Comparison of ENCODE assay signal across 40 mouse cellular contexts in genomic region chr2:25065537-25065936, GRCm38 (mm10). TPM values are rescaled to one million over a fixed set of nuclear protein-coding genes. Genes with fewer than 3 reads are reported as not detected.
"Had no signal": no experiment of that assay in that cellular context is flagged by ENCODE, and none has a peak within 500 bp of the region (broad histone marks: within the 10 kb centered on the region; RNA-seq: fewer than 3 reads in every experiment).

No protein-coding gene starts in this region.

- H3K27ac ChIP-seq: gastrocnemius, adult 2 months; heart, adult 2 months; heart, embryonic 13.5 days; heart, embryonic 15.5 days; hindbrain, embryonic 10.5 days; hindbrain, embryonic 12.5 days; hindbrain, embryonic 14.5 days; kidney, embryonic 15.5 days; kidney, postnatal 0 days; limb, embryonic 13.5 days; limb, embryonic 15.5 days; liver, embryonic 12.5 days; liver, embryonic 14.5 days had no signal

- H3K9ac ChIP-seq: heart, embryonic 13.5 days; heart, embryonic 15.5 days; hindbrain, embryonic 12.5 days; hindbrain, embryonic 14.5 days; kidney, embryonic 15.5 days; limb, embryonic 13.5 days; limb, embryonic 15.5 days; liver, embryonic 12.5 days; liver, embryonic 14.5 days had no signal

- ATAC-seq: hindbrain, embryonic 16.5 days; intestine, embryonic 16.5 days; liver, embryonic 12.5 days had no signal

- H3K9me3 ChIP-seq: heart, embryonic 13.5 days; heart, embryonic 15.5 days; hindbrain, embryonic 10.5 days; hindbrain, embryonic 12.5 days; kidney, embryonic 15.5 days; limb, embryonic 13.5 days; limb, embryonic 15.5 days; liver, embryonic 12.5 days had no signal

- H3K27me3 ChIP-seq: heart, embryonic 13.5 days; heart, embryonic 15.5 days; hindbrain, embryonic 12.5 days; kidney, embryonic 15.5 days; limb, embryonic 13.5 days; limb, embryonic 15.5 days; liver, embryonic 12.5 days had no signal

- H3K4me1 ChIP-seq: heart, embryonic 13.5 days; heart, embryonic 15.5 days; hindbrain, embryonic 10.5 days; hindbrain, embryonic 12.5 days; kidney, embryonic 15.5 days; limb, embryonic 13.5 days; limb, embryonic 15.5 days had no signal

- DNase-seq: gastrocnemius, adult 2 months; gastrocnemius, postnatal 10 days; gastrocnemius, postnatal 25 days; heart, adult 11 months; heart, adult 2 months; heart, postnatal 4 days; kidney, adult 11 months; kidney, adult 2 months; kidney, adult 9 months; kidney, postnatal 14 days; kidney, postnatal 36 days; layer of hippocampus, adult 9-11 months; layer of hippocampus, postnatal 36 days; left cerebral cortex, postnatal 4 days had no signal

- H3K4me3 ChIP-seq: gastrocnemius, adult 2 months; heart, adult 2 months; heart, embryonic 13.5 days; heart, embryonic 15.5 days; hindbrain, embryonic 10.5 days; hindbrain, embryonic 12.5 days; kidney, embryonic 15.5 days; limb, embryonic 13.5 days; limb, embryonic 15.5 days; liver, embryonic 12.5 days had no signal

RNA-seq across cellular contexts. Expression of gene Entpd8, which starts 14.6 kb away (rescaled TPM):
- total RNA-seq: gastrocnemius, adult 2 months; gastrocnemius, postnatal 10 days; gastrocnemius, postnatal 25 days; gastrocnemius, postnatal 4 days; heart, adult 2 months; heart, postnatal 25 days; heart, postnatal 4 days; layer of hippocampus, adult 18-20 months; layer of hippocampus, adult 8-10 months; layer of hippocampus, postnatal 14 days; layer of hippocampus, postnatal 36 days; left cerebral cortex, adult 18-20 months; left cerebral cortex, adult 8-10 months; left cerebral cortex, postnatal 10 days; left cerebral cortex, postnatal 25 days; left cerebral cortex, postnatal 4 days had no signal
- polyA plus RNA-seq: heart, adult 2 months; heart, embryonic 11.5 days; heart, embryonic 13.5 days; heart, embryonic 15.5 days; heart, postnatal 0 days; hindbrain, embryonic 10.5 days; hindbrain, embryonic 12.5 days; hindbrain, embryonic 14.5 days; hindbrain, embryonic 16.5 days; limb, embryonic 11.5 days; limb, embryonic 13.5 days; limb, embryonic 15.5 days had no signal

RNA-seq across cellular contexts. Expression of gene Noxa1, which starts 29.4 kb away (rescaled TPM):
- total RNA-seq: gastrocnemius, adult 2 months; gastrocnemius, postnatal 10 days; gastrocnemius, postnatal 25 days; gastrocnemius, postnatal 4 days; heart, adult 2 months; heart, postnatal 25 days; heart, postnatal 4 days; layer of hippocampus, adult 18-20 months; layer of hippocampus, adult 8-10 months; layer of hippocampus, postnatal 14 days; layer of hippocampus, postnatal 36 days; left cerebral cortex, adult 18-20 months; left cerebral cortex, adult 8-10 months; left cerebral cortex, postnatal 10 days; left cerebral cortex, postnatal 25 days; left cerebral cortex, postnatal 4 days; liver, adult 2 months had no signal
- polyA plus RNA-seq: heart, adult 2 months; heart, embryonic 13.5 days; heart, postnatal 0 days; hindbrain, embryonic 14.5 days; hindbrain, embryonic 16.5 days; kidney, adult 2 months had no signal
